Mouse (Mus musculus) T-helper 17 cell (primary cell): ENCODE data around the gene Gm7138.
"Not testable (repeated sequence)": the region's sequence is repeated elsewhere in the genome, so short reads cannot be mapped to it uniquely, and the experiment has no call there.

Source experiments
- in situ Hi-C, 2 experiments: fragments of 300-600 bp; cut with MboI, MseI; formaldehyde crosslinking; loops; 1 replicate in 1 of 2; 2 replicates in 1 of 2; pipeline ENCODE4 v1.15.1; 2025; ENCODE audit warnings: high pct_unique_total_duplicates in 2 of 2

Gene Gm7138

DNA sequence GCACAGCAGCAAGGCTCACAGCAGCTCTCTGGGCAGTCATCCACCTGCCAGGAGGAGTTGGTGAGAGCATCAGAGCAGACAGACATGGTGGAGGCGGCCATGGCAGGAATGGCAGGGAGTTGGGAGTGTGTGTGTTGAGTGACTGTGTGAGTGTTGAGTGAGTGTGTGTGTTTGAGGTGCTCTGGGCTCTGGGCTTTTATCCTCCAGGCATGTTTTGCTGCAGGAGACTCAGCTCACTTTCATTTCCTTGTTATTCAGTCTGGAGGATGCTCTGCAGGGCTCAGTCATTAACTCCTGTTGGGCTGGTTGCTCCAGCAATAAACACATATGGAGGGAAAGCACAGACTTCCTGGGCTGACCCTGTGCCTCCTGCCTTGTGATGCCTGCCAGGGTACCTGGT, at the start of gene Gm7138:
Gm7138 (minus strand) TSS at position 101 of the 400 bp plus-strand sequence.
- in situ Hi-C loops = not testable (repeated sequence)

DNA sequence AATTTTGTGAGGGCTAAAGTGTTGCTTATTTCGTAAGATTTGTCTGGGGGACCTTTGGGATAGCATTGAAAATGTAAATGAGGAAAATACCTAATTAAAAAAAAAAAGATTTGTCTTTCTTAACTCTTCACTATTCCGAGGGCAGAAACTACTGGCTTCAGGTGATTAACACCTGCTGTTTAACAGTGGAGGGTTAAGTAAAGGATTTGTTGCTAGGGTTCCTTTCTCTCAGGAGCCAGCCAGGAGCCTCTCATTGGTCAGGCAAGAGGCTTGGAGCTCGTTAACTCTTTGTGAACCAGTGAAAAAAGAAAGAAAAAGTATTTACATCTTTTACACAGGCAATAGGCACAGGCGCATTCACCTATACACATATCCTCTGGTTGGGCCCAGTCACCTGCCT, 42.5 kb upstream of the Gm7138 start:
- in situ Hi-C loops = no loop called here

DNA sequence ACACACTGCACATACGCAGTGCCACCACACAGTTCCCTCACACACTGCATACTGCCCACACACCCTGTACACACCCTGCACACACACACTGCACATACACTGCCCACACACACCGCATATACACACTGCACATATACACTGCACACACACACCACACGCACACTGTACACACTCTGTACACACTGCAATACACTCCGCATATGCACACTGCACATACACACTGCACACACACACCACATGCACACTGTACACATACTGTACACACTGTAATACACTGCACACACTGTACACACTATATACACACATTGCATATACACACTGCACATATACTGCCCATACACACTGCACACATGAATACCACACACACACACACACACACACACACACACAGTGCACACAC, 41.8 kb upstream of the Gm7138 start:
- in situ Hi-C loops = no loop called here

DNA sequence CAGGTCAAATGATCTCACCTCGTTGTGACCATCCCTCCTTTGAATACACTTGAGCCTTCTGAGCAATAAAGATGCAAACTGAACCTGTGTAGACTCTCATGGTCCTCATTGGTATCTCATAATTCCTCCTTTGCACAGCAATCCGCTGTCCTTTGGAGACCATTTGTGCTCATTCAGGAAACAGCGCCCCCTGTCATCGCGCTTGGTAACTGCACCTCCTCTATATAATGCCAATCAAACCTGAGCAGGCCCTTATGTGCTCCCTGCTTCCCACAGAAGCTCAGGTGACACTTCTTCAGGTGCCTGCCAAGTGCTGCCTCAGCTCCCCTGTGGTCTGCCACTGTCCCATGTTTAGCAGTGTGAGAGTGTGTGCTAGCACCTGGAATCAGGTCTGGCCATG, 38.8 kb upstream of the Gm7138 start:
- in situ Hi-C loops = no loop called here

DNA sequence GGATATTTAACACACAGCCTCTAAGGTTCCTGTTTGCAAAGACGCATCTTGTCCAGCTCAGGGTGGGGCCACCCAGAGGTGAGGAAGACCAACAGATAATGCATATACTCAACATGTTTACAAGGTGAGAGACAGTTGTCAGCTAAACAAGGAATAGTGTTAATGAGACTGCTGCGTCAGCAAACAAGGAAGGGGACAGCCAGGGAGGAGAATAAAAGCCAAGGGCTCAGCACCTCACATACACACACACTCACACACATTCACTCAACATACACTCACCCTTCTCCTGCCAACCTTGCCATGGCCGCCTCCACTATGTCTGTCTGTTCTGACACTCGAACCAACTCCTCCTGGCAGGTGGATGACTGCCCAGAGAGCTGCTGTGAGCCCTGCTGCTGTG, 37.6 kb upstream of the Gm7138 start, which contains the start of gene Gm2696:
Gm2696 (plus strand) TSS at position 301 of the 400 bp plus-strand sequence.
- in situ Hi-C loops = no loop called here

DNA sequence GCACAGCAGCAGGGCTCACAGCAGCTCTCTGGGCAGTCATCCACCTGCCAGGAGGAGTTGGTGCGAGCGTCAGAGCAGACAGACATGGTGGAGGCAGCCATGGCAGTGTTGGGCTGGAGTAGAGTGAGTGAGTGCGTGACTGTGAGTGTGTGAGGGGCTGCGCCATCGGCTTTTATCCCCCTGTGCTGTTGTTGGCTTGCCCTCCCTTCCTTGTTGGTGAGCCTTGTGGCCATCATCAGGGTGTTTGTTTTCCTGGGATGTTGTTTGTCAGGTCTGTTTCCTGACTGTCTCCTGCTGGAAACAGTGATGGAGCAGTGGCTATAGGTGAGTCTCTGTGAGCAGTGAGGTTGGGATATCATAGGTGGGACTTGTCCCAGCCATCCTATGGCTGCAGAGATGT, 35.0 kb upstream of the Gm7138 start, which contains the start of gene Gm9507:
Gm9507 (minus strand) TSS at position 101 of the 400 bp plus-strand sequence.
- in situ Hi-C loops = no loop called here

DNA sequence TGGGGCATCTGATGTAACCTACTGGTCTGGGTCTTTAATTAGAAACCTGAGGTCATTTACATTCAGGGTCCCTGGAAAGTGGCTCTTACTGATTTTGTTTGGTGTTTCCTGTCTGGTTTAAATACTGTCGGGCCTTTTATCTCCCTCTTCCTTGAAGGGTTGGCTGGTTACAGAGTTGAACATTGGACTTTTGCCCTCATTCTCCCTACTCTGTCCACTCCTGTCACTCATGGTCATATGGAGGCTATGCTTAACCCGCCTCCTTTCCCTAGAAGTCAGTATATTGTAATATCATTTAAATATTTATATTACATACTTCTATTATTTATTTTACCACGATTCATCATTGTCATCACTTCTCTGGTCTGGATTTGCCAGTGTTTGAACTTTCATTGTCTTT, 27.4 kb upstream of the Gm7138 start:
- in situ Hi-C loops = no loop called here

DNA sequence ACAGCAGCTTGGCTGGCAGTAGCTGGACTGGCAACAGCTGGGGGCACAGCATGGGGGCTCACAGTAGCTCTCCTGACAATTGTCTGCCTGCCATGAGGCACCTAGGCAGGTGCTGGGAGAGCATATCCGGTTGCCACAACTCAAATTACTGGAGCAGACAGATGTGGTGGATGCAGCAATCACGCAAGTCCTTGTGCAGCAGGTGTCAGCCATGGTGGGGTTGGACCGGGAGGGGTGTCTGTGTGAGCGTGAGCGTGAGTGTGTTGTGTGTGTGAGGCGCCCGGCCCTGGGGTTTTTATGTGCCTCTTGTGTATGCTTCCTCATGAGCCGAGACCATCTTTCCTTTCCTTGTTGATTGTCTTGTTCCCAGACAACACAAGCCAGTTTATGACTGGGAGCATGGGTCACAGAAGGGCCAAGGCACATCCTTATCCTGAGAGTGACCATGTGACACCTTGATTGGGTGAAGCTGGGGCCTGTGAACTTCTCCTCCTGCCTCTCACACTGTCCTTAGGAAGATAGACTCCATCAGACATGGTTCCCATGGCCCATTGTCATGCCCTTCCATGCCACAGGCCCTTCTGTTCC, 22.3 kb upstream of the Gm7138 start, which contains the start of gene Gm19668:
Gm19668 (minus strand) TSS at position 213 of the 588 bp plus-strand sequence.
- in situ Hi-C loops = no loop called here

DNA sequence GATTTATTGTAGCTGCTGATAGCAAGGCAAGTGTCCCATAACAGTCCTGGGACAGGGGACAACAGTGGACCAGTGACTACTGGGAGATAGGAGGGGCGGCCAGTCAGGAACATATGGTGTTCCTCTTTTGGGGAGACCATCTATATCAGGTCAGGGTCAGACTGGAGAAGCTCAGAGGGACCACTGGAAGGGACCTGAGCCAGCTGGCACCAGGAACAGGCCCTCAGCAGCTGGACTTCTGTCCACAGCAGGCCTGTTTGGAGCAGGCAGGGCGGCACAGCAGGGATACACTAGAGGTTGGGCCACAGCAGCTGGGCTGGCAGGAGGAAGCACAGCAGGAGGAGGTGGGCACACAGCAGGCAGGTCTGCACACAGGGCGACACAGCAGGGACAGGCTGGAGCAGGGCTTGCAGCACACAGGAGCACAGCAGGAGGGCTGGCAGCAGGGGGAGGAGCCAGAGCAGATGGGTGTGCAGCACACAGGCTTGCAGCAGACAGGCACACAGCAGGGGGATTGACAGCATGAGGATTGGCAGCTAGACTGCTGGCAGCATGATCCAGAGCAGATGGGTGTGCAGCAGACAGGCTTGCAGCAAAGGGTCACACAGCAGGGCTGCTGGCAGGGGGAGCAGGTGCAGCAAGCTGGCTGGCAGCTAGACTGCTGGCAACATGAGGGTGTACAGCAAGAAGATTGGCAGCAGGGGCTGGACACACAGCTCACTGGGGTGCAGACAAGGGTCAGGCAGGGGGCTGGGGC, 21.6 kb upstream of the Gm7138 start:
- in situ Hi-C loops = not testable (repeated sequence)

DNA sequence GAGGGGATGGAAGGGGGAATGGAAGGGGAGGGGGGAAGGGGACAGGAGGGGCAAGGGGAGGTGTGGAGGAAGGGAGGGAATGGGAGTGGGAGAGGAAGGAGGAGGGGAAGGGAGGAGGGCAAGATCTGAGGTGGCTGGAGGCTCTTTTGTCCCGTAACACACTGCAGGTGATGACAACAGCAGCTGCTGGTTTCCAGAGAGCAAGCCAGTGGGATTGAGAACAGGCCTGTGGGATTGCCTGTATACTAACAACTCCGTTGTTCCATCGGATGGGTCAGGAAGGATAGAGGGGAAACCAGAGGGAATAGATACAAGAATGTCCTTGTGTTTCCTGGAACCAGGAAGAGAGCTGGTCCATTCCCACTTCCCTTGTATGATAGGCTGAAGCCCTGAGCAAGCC, 20.9 kb upstream of the Gm7138 start:
- in situ Hi-C loops = no loop called here

DNA sequence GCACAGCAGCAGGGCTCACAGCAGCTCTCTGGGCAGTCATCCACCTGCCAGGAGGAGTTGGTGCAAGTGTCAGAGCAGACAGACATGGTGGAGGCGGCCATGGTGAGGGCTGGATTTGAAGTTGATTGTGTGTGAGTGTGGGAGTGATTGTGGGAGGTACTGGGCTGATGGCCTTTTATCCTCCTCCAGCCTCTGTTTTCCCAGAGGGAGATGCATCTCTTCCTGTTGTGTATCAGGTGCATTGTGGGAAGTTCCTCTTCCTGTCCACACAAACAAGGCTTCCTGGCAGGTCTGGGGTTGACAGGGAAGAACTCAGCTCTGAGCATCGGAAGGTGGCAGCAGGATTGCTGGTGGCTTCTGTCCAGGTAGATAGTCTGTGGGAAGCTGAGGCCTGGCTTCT, 18.2 kb upstream of the Gm7138 start, which contains the start of gene Gm9639:
Gm9639 (minus strand) TSS at position 101 of the 400 bp plus-strand sequence.
- in situ Hi-C loops = no loop called here

DNA sequence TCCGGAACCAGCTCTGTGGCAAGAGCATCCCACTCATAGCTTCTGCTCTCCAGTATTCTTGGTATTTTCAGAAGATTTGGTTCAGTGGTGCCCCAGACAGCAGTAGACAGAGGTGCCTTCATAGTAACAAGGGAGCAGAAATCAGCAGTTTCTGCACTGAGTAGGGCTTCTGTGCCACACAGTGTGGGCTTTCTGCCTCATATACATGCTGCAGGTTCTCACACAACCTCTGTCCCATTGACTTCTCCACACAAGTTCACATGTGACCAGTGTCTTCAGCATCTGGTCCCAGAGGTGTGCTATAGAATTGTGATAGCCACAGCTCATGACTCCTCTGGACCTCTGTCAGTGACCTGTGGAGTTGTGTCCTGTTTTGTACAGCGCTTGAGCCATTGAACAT, 11.9 kb upstream of the Gm7138 start:
- in situ Hi-C loops = no loop called here

DNA sequence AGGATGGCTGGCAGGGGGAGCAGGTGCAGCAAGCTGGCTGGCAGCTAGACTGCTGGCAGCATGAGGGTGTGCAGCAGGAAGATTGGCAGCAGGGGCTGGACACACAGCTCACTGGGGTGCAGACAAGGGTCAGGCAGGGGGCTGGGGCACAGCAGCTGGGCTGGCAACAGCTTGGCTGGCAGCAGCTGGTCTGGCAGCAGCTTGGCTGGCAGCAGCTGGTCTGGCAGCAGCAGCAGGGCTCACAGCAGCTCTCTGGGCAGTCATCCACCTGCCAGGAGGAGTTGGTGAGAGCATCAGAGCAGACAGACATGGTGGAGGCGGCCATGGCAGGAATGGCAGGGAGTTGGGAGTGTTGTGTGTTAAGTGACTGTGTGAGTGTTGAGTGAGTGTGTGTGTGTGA, 11.1 kb upstream of the Gm7138 start, which contains the start of gene Gm7137:
Gm7137 (minus strand) TSS at position 325 of the 400 bp plus-strand sequence.
- in situ Hi-C loops = not testable (repeated sequence)

DNA sequence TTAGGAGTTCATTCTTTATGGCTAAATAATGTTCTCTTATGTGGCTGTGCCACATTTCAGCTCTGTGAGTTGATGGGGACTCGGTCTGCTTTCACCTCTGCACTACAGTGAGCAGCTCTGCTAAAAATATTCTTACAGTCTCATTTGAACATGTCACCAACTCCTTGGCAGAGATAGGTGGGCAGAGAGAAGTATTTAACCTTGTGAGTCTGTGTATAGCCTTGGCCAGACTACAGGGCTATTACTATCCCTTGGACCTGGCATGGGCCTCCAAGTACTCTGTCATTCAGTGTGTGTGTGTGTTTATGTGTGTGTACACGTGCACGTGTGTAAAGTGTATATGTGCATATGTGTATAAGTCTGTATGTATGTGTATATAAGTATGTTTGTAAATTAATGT, 6.7 kb upstream of the Gm7138 start:
- in situ Hi-C loops = not testable (repeated sequence)

DNA sequence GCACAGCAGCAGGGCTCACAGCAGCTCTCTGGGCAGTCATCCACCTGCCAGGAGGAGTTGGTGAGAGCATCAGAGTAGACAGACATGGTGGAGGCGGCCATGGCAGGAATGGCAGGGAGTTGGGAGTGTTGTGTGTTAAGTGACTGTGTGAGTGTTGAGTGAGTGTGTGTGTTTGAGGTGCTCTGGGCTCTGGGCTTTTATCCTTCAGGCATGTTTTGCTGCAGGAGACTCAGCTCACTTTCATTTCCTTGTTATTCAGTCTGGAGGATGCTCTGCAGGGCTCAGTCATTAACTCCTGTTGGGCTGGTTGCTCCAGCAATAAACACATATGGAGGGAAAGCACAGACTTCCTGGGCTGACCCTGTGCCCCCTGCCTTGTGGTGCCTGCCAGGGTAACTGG, 5.7 kb upstream of the Gm7138 start, which contains the start of gene Gm3250:
Gm3250 (minus strand) TSS at position 101 of the 400 bp plus-strand sequence.
- in situ Hi-C loops = not testable (repeated sequence)

DNA sequence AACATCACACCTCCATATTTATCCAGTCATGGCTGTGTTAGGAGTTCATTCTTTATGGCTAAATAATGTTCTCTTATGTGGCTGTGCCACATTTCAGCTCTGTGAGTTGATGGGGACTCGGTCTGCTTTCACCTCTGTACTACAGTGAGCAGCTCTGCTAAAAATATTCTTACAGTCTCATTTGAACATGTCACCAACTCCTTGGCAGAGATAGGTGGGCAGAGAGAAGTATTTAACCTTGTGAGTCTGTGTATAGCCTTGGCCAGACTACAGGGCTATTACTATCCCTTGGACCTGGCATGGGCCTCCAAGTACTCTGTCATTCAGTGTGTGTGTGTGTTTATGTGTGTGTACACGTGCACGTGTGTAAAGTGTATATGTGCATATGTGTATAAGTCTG, 4.6 kb downstream of the Gm7138 start:
- in situ Hi-C loops = not testable (repeated sequence)

DNA sequence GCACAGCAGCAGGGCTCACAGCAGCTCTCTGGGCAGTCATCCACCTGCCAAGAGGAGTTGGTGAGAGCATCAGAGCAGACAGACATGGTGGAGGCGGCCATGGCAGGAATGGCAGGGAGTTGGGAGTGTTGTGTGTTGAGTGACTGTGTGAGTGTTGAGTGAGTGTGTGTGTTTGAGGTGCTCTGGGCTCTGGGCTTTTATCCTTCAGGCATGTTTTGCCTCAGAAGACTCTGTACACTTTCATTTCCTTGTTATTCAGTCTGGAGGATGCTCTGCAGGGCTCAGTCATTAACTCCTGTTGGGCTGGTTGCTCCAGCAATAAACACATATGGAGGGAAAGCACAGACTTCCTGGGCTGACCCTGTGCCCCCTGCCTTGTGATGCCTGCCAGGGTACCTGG, 5.5 kb downstream of the Gm7138 start, which contains the start of gene Gm3238:
Gm3238 (minus strand) TSS at position 101 of the 400 bp plus-strand sequence.
- in situ Hi-C loops = not testable (repeated sequence)

DNA sequence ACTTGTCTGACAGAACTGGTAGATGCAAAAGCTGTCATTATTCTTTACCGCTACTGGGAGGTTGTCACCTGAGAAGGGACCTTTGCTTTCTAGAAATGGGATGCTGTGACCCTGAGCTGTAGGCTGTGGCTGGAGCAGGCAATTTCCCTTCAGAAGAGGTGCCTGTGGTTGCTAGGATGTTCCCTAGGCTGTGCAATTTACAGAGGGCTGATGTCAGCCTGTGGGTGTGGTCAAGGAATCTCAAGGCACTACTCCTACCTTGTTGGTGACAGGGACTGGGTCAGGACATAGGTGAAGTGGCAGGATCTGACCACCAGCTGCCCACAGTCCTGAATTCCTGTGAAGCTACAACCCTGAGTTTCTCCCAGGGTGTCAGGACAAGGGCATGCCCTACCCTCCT, 7.0 kb downstream of the Gm7138 start:
- in situ Hi-C loops = no loop called here

DNA sequence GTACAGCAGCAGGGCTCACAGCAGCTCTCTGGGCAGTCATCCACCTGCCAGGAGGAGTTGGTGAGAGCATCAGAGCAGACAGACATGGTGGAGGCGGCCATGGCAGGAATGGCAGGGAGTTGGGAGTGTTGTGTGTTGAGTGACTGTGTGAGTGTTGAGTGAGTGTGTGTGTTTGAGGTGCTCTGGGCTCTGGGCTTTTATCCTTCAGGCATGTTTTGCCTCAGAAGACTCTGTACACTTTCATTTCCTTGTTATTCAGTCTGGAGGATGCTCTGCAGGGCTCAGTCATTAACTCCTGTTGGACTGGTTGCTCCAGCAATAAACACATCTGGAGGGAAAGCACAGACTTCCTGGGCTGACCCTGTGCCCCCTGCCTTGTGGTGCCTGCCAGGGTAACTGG, 17.2 kb downstream of the Gm7138 start, which contains the start of gene Gm3233:
Gm3233 (minus strand) TSS at position 101 of the 400 bp plus-strand sequence.
- in situ Hi-C loops = not testable (repeated sequence)

DNA sequence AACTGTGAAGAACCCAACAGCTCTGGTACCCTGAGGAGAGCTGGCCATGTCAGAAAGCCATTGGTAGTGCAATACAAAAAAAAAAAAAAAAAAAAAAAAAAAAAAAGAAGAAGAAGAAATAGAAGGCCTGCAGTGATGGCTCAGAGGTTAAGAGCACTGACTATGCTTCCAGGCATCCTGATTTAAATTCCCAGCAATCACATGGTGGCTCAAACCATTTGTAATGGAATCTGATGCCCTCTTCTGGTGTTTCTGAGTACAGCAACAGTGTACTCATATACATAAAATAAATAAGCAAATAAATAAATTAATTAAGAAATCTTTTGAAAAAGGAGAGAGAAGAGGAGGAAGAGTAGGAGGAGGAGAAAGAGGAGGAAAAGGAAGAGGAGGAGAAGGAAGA, 23.3 kb downstream of the Gm7138 start:
- in situ Hi-C loops = no loop called here

DNA sequence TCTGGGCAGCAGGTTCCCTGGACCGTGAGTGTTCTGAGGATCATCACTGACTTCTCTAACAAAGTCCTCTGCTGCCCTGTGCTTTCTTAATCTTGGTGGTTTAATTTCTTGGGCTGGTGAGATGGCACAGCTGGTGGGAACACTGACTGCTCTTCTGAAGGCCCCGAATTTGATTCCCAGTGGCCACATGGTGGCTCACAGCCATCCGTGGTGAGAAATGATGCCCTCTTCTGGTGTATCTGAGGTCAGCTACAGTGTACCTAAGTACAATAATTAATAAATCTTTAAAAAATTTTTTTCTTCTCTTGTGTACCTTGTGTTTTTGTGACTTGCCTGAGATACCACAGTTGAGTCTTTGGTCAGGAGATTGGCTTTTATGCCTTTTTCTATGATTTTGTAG, 24.4 kb downstream of the Gm7138 start:
- in situ Hi-C loops = not testable (repeated sequence)

DNA sequence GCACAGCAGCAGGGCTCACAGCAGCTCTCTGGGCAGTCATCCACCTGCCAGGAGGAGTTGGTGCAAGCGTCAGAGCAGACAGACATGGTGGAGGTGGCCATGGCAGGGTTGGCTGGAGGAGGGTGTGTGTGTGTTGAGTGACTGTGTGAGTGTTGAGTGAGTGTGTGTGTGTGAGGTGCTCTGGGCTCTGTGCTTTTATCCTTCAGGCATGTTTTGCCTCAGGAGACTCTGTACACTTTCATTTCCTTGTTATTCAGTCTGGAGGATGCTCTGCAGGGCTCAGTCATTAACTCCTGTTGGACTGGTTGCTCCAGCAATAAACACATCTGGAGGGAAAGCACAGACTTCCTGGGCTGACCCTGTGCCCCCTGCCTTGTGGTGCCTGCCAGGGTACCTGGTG, 25.5 kb downstream of the Gm7138 start, which contains the start of gene Gm9736:
Gm9736 (minus strand) TSS at position 101 of the 400 bp plus-strand sequence.
- in situ Hi-C loops = not testable (repeated sequence)
